Mouse (Mus musculus) testis, adult 2 months (tissue): ENCODE results near the gene Gatm. TPM values are rescaled to one million over a fixed set of nuclear protein-coding genes. Genes with fewer than 3 reads are reported as not detected.
A peak's percentile ranks its signal among the peaks of the same experiment; 100 is the strongest.

Source experiments
- H3K27ac ChIP-seq: fragments of 200-500 bp; 2 replicates; pipeline ENCODE4 v1.5.1; 2012; ENCODE audit warnings: low read depth, low read length; ENCODE audit not compliant: control insufficient read depth, insufficient read depth
- H3K27me3 ChIP-seq: fragments of 200-500 bp; 2 replicates; pipeline ENCODE4 v1.6.1; 2012; ENCODE audit warnings: mild to moderate bottlenecking, low read length, moderate library complexity; ENCODE audit not compliant: control insufficient read depth, insufficient read depth
- H3K36me3 ChIP-seq: fragments of 200-500 bp; 2 replicates; pipeline ENCODE4 v1.6.1; 2012; ENCODE audit warnings: mild to moderate bottlenecking, low read length; ENCODE audit not compliant: control insufficient read depth, insufficient read depth
- H3K4me1 ChIP-seq: fragments of 200-500 bp; 2 replicates; pipeline ENCODE4 v1.6.1; 2012; ENCODE audit warnings: low read length; ENCODE audit not compliant: control insufficient read depth, insufficient read depth
- H3K4me3 ChIP-seq: fragments of 200-500 bp; 2 replicates; pipeline ENCODE4 v1.5.1; 2012; ENCODE audit warnings: low read depth, mild to moderate bottlenecking, low read length, moderate library complexity, mixed read lengths; ENCODE audit not compliant: control insufficient read depth
- CTCF ChIP-seq: fragments of 200-500 bp; IDR thresholded peaks from 2 replicates; pipeline ENCODE4 v1.5.1; 2012; ENCODE audit warnings: low read depth, mild to moderate bottlenecking, inconsistent platforms, low read length, moderate library complexity; ENCODE audit not compliant: control insufficient read depth, insufficient read depth, insufficient replicate concordance
- POLR2A ChIP-seq: fragments of 200-500 bp; IDR thresholded peaks from 2 replicates; pipeline ENCODE4 v1.6.1; 2012; ENCODE audit warnings: low read depth, mild to moderate bottlenecking, inconsistent platforms, low read length, moderate library complexity; ENCODE audit not compliant: control insufficient read depth
- polyA plus RNA-seq: library from polyadenylated mRNA; depleted of rRNA; stranded (reverse); fragments of >200 nt; gene quantifications from 2 replicates; pipeline ENCODE4 v1.2.3, GENCODE M21; 2012

Gene Gatm
- polyA plus RNA-seq, 1 experiment: 94.7 TPM

- no peak overlapping the region for H3K27ac ChIP-seq
- no peak overlapping the region for H3K4me3 ChIP-seq
- H3K27me3 ChIP-seq: no peaks in the 10 kb centered on the region
- no peaks in the 10 kb centered on the region for H3K4me1 ChIP-seq
- H3K36me3 ChIP-seq: no peaks in the 10 kb centered on the region
- TF ChIP-seq POLR2A: no peak
- no peak for TF ChIP-seq CTCF
Measured at GRCm38 (mm10) chr2:122586258-122586657, 24.8 kb downstream of the Gatm start.

GRCm38 (mm10) chr2:122582324-122582723, 28.8 kb downstream of the Gatm start:
- no peaks in the 10 kb centered on the region for H3K4me1 ChIP-seq
- TF ChIP-seq CTCF (no peak), POLR2A (no peak)

DNA sequence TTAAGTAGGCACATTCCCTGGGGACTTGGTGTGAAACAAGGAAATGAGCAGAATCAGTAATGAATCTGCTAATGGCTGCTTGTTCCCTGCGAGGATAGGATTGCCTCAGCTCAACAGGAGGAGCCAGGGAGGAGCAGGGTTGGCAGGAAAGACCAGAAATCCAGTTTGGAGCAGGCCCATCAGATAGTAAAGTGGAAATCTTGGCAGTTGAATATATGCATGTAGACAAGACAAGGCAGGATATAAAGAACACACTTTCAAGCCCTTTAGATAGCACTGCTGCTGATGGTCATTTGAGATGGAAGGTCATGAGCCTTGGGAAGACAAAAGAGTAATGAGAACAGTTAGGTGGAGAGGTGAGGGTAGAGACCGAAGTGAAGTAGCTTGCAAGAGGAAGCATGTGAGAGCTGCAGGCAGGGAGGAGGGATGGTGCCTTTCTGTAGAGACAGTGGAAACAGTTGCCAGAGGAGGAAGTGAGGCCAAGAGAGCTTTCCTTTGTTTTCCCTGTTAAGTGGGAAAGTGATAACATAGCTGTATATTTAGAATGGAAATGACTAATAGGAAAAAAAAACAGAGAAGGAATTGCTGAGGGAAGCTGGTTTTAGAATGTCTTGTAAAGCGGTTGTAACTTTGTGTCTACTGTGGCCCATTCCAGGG, 29.6 kb downstream of the Gatm start:
- H3K27ac ChIP-seq: peak overlapping the region; percentile 58
- no peaks in the 10 kb centered on the region for H3K36me3 ChIP-seq
- no peak overlapping the region for H3K4me3 ChIP-seq

More at GRCm38 (mm10) chr2:122582324-122582723, 28.8 kb downstream of the Gatm start:
- Histone ChIP-seq H3K27me3 (no peaks in the 10 kb centered on the region), H3K4me3 (no peak overlapping the region), H3K27ac (no peak overlapping the region), H3K36me3 (no peaks in the 10 kb centered on the region)

DNA sequence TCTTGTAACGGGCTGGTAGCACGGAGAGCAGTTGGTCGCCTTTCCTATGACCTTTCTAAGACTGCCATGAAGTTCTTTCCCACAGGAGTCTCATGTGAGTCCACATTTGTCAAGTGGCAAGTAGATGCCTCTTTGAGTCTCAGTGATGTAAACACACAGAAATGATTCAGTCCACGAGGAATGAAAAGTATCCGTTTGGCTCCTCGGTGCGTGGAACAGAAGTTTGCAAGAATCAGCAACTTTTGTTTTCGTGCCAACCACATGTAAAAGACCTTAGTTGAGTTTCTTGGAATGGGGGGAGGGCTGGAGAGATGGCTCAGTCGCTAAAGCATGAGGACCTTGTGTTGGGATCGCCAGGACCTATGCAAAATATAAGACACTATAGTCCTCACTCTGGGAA, 30.7 kb downstream of the Gatm start:
- Histone ChIP-seq H3K36me3 (no peaks in the 10 kb centered on the region), H3K4me3 (no peak overlapping the region), H3K27me3 (no peaks in the 10 kb centered on the region), H3K27ac (no peak overlapping the region), H3K4me1 (no peaks in the 10 kb centered on the region)
- no peak for TF ChIP-seq CTCF
- no peak for TF ChIP-seq POLR2A

More for the DNA sequence above, 29.6 kb downstream of the Gatm start:
- H3K4me1 ChIP-seq: no peaks in the 10 kb centered on the region
- no peaks in the 10 kb centered on the region for H3K27me3 ChIP-seq
- TF ChIP-seq CTCF (no peak), POLR2A (no peak)

- no peaks in the 10 kb centered on the region for H3K4me1 ChIP-seq
- no peaks in the 10 kb centered on the region for H3K36me3 ChIP-seq
- H3K27me3 ChIP-seq: no peaks in the 10 kb centered on the region
- H3K4me3 ChIP-seq: no peak overlapping the region
- TF ChIP-seq POLR2A (no peak), CTCF (no peak)
- no peak overlapping the region for H3K27ac ChIP-seq
Measured at GRCm38 (mm10) chr2:122577316-122577715, 33.8 kb downstream of the Gatm start.

DNA sequence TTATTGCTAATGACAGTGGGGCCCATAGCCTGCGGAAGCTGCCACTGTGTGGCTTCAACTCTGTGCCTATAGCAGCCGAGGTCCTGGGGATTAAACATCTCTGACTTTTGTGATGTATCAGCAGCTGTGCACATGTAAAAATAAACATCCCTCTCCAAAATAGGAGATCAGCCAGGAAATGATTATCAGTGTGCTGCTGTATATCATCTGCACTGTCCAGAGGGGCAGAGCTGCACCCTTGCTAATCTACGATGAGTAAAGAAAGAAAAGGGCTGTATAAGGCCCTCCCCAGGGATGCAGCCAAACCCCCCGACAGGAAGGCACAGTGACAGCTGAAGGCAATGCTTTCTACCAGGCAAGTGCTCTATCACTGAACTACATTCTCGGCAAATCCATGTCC, 34.8 kb downstream of the Gatm start:
- Histone ChIP-seq H3K27ac (no peak overlapping the region), H3K27me3 (no peaks in the 10 kb centered on the region), H3K4me1 (no peaks in the 10 kb centered on the region), H3K4me3 (no peak overlapping the region), H3K36me3 (no peaks in the 10 kb centered on the region)
- no peak for TF ChIP-seq POLR2A
- no peak for TF ChIP-seq CTCF

GRCm38 (mm10) chr2:122575470-122575869, 35.6 kb downstream of the Gatm start:
- H3K36me3 ChIP-seq: no peaks in the 10 kb centered on the region
- H3K4me1 ChIP-seq: no peaks in the 10 kb centered on the region
- H3K27ac ChIP-seq: peak overlapping the region; percentile 21
- no peak for TF ChIP-seq CTCF
- no peak for TF ChIP-seq POLR2A
- no peak overlapping the region for H3K4me3 ChIP-seq
- no peaks in the 10 kb centered on the region for H3K27me3 ChIP-seq

DNA sequence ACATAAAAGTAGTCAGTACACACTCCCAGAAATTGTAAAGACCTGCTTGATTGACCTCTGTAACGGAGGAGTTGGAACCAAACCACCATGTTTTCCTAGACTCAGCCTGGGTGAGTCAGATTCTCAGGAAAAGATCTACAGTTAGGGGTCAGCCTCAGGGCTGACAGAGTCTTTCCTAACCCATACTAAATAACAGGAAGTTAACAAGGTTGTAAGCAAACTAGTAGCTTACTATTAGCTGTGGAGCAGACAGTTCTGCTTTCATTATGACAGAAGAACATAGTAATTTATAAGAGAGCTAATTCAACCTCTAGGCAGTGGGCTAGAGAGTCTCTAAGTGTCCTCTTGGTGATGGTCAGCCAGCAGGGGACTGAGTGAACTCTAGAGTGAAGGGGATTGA, 38.7 kb downstream of the Gatm start:
- Histone ChIP-seq H3K27me3 (no peaks in the 10 kb centered on the region), H3K36me3 (no peaks in the 10 kb centered on the region), H3K4me1 (no peaks in the 10 kb centered on the region), H3K27ac (no peak overlapping the region), H3K4me3 (no peak overlapping the region)
- TF ChIP-seq CTCF: no peak
- no peak for TF ChIP-seq POLR2A
